Mouse (Mus musculus) liver, embryonic 14.5 days (tissue): Measurements from ENCODE around the gene Cad. TPM values are rescaled to one million over a fixed set of nuclear protein-coding genes. Genes with fewer than 3 reads are reported as not detected.

Source experiments
- ATAC-seq: fragments of 200-750 bp; cut with Nextera tagmentation; 2 replicates; pipeline ENCODE4 v1.8.0; 2017; ENCODE audit warnings: moderate number of reproducible peaks, mild to moderate bottlenecking, moderate library complexity; ENCODE audit not compliant: insufficient read depth
- DNase-seq, 3 experiments: peaks; one replicate each; pipeline ENCODE4 v3.0.0-alpha.2; 2012 to 2013; ENCODE audit warnings: low read depth in 3 of 3, low spot score in 3 of 3
- H3K27ac ChIP-seq: fragments of 300-500 bp; sonication (generic); 2 replicates; pipeline ENCODE4 v1.5.1; 2014; ENCODE audit warnings: moderate library complexity, mild to moderate bottlenecking, control low read depth, inconsistent platforms
- H3K27me3 ChIP-seq: fragments of 300-500 bp; sonication (generic); 2 replicates; pipeline ENCODE4 v1.6.1; 2014; ENCODE audit warnings: mild to moderate bottlenecking, low read length, moderate library complexity; ENCODE audit not compliant: control insufficient read depth, insufficient read depth
- H3K36me3 ChIP-seq: fragments of 300-500 bp; sonication (generic); replicated peaks from 2 replicates; pipeline ENCODE4 v1.6.1; 2014; ENCODE audit warnings: low read depth; ENCODE audit not compliant: control insufficient read depth, insufficient read depth
- H3K4me1 ChIP-seq, 2 experiments: fragments of 200-500 bp in 1 of 2; fragments of 300-500 bp in 1 of 2; sonication (generic) in 1 of 2; replicated peaks; 2 replicates each; pipeline ENCODE4 v1.6.1; 2012 to 2014; ENCODE audit warnings: antibody characterized with exemption in 1 of 2, inconsistent platforms in 1 of 2, low read length in 1 of 2; ENCODE audit not compliant: control insufficient read depth in 2 of 2, insufficient read depth in 2 of 2
- H3K4me2 ChIP-seq: fragments of 300-500 bp; sonication (generic); 2 replicates; pipeline ENCODE4 v1.6.1; 2014; ENCODE audit warnings: low read depth, mild to moderate bottlenecking, control low read depth, moderate library complexity
- H3K4me3 ChIP-seq, 2 experiments: fragments of 200-500 bp in 1 of 2; fragments of 300-500 bp in 1 of 2; sonication (generic) in 1 of 2; 2 replicates each; pipeline ENCODE4 v1.5.1; 2012 to 2014; ENCODE audit warnings: low read depth in 2 of 2, low read length in 2 of 2, mild to moderate bottlenecking in 2 of 2, control low read depth in 1 of 2, inconsistent platforms in 1 of 2, moderate library complexity in 1 of 2; ENCODE audit not compliant: insufficient read depth in 1 of 2
- H3K9ac ChIP-seq: fragments of 300-500 bp; sonication (generic); replicated peaks from 2 replicates; pipeline ENCODE4 v1.6.1; 2014; ENCODE audit warnings: mild to moderate bottlenecking, control low read depth, moderate library complexity
- H3K9me3 ChIP-seq: fragments of 300-500 bp; sonication (generic); 2 replicates; pipeline ENCODE4 v1.6.1; 2016; ENCODE audit warnings: low read length, mixed read lengths; ENCODE audit not compliant: control insufficient read depth
- CTCF ChIP-seq: IDR thresholded peaks from 2 replicates; pipeline ENCODE4 v1.5.1; 2016; ENCODE audit warnings: antibody characterized with exemption, low read depth, control low read depth
- EP300 ChIP-seq: IDR thresholded peaks from 2 replicates; pipeline ENCODE4 v1.6.1; 2016; ENCODE audit warnings: antibody characterized with exemption, low read depth
- WGBS: fragments of 180-500 bp; shearing (Covaris S2); extraction: QIAGEN DNeasy Blood & Tissue Kit; methylation state at CpG from one replicate; pipeline ENCODE4 v1.1.7; 2014; ENCODE audit not compliant: insufficient replicate concordance; 5-methylcytosine and 5-hydroxymethylcytosine counted together
- polyA plus RNA-seq, 2 experiments: library from polyadenylated mRNA; depleted of rRNA in 1 of 2; stranded (reverse) in 1 of 2; unstranded in 1 of 2; fragments of >200 nt; fragmentation: Nextera tagmentation in 1 of 2; extraction: Ambion mirVana in 1 of 2; gene quantifications; 2 replicates each; pipeline versions ENCODE4 v1.2.1 to v1.2.3; 2012 to 2014

Cad gene
- polyA plus RNA-seq, 2 experiments = 14.0 to 20.4 TPM

- no peaks in the 10 kb centered on the region for H3K27me3 ChIP-seq
- H3K27ac ChIP-seq = no peak overlapping the region
- DNase-seq = no peak
- no peaks in the 10 kb centered on the region for H3K9me3 ChIP-seq
- no peak overlapping the region for H3K4me3 ChIP-seq
- no peak overlapping the region for H3K4me2 ChIP-seq
- H3K9ac ChIP-seq = no peak overlapping the region
- no peak for ATAC-seq
- peaks cover 6% of the 10 kb centered on the region for H3K36me3 ChIP-seq
- no peak for TF ChIP-seq CTCF
- no peak for TF ChIP-seq EP300
- WGBS = 67% methylated on average over 13 of the region's 13 CpGs
- H3K4me1 ChIP-seq = peaks cover 0 to 7% of the 10 kb centered on the region in 2 experiments; a peak in 2 of 4 replicates
These were observed 25.6 kb downstream of the Cad start for GRCm38 (mm10) chr5:31080059-31080794.

DNA sequence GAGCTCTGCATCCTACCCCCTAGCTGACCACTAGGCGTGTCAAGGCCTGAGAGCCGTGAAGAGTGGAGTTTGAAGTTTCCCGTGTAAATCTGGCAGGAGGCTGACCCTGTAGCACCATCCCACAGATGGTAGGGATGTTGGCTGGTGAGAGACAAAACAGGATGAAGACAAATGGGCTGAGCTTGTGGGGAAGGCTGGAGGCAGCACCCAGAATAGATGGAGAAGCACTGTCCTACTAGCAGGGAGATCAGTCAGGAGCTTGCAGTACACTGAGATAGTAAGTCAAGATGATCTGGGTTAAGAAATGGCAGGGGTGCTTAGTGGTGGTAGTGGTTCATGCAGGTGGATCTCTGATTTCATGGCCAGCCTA is 26.2 kb downstream of the Cad start:
- ATAC-seq (no peak), DNase-seq (no peak)
- Histone ChIP-seq H3K4me3 (no peak overlapping the region), H3K4me1 (peaks cover 0 to 7% of the 10 kb centered on the region in 2 experiments; a peak in 2 of 4 replicates), H3K9ac (no peak overlapping the region), H3K27me3 (no peaks in the 10 kb centered on the region), H3K27ac (no peak overlapping the region), H3K36me3 (peaks cover 3% of the 10 kb centered on the region; the same call in 1 of the 2 replicates), H3K9me3 (no peaks in the 10 kb centered on the region), H3K4me2 (no peak overlapping the region)
- no peak for TF ChIP-seq CTCF
- TF ChIP-seq EP300 = no peak
- WGBS = 45% methylated on average over 3 of the region's 3 CpGs

- Histone ChIP-seq H3K27ac (no peak overlapping the region), H3K27me3 (peaks cover 3% of the 10 kb centered on the region; the same call in 1 of the 2 replicates), H3K4me3 (no peak overlapping the region), H3K36me3 (peaks cover under 1% of the 10 kb centered on the region; the same call in 1 of the 2 replicates), H3K9me3 (no peaks in the 10 kb centered on the region), H3K4me1 (peaks cover 0 to 7% of the 10 kb centered on the region in 2 experiments; a peak in 2 of 4 replicates), H3K9ac (no peak overlapping the region), H3K4me2 (no peak overlapping the region)
- no peak for DNase-seq
- TF ChIP-seq EP300 (no peak), CTCF (peak; percentile 90)
- 0 out of 2 replicates have a peak, but pooled peaks have one; percentile 38 for ATAC-seq
- 52% methylated on average over 3 of the region's 3 CpGs for WGBS
These were observed 26.8 kb downstream of the Cad start for GRCm38 (mm10) chr5:31081386-31081785.

DNA sequence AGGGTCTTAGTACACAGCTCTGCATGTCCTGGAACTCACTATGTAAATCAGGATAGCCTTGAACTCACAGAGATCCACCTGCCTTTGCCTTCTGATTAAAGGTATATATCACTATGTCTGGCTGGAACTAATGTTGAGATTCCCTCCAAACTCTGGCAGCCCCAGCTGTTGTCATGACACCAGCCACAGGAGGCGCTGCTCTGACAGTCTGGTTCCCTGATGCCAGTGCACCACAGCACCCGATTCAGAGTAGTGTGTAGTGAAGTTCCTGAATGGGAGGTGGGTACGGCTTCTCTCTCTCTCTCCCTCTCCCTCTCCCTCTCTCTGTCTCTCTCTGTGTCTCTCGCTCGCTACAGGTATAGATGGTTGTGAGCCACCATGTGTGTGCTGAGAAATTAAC is 27.8 kb downstream of the Cad start:
- peak; percentile 82 for TF ChIP-seq CTCF
- no peak for TF ChIP-seq EP300
- DNase-seq (no peak), ATAC-seq (no peak)
- peaks cover 3% of the 10 kb centered on the region; the same call in 1 of the 2 replicates for H3K27me3 ChIP-seq
- H3K9ac ChIP-seq = no peak overlapping the region
- 11% methylated on average over 5 of the region's 5 CpGs for WGBS
- no peak overlapping the region for H3K4me3 ChIP-seq
- H3K36me3 ChIP-seq = no peaks in the 10 kb centered on the region; the same call in 1 of the 2 replicates
- no peaks in the 10 kb centered on the region for H3K9me3 ChIP-seq
- no peak overlapping the region for H3K27ac ChIP-seq
- peaks cover 0 to 7% of the 10 kb centered on the region in 2 experiments; a peak in 2 of 4 replicates for H3K4me1 ChIP-seq
- H3K4me2 ChIP-seq = no peak overlapping the region

DNA sequence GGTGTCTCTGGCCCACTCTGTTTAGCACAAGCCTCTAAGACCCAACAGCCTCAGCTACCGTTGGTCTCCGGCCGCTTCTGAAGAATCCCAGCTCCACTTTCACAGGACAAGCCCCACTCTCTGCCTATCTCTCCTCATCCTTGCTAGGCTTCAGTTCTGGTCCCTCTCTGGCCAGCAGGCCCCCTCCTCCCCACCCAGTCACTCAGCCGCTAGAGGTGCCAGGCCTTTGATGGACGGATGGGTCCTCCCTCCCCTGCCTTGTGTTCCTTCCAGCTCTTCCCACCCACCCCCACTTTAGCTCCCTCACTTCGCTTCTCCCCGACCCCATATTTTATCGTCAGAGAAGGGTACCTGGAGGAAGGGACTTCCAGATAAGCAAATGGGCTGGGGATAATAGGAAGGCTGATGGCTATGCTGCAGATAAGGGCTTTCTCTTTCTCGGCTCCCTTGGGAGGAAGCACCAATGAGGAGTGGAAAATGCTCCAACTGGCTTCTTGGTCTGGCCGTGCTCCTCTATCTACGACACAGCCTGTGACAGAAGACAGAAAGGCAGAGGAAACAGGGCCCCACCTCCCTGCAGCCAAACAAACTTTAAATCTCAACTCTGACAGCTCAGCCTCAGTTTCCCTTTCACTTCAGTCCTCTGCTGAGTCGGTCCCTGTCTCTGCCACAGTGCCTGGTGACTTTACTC is 28.5 kb downstream of the Cad start:
- H3K4me3 ChIP-seq = no peak overlapping the region
- WGBS = 15% methylated on average over 12 of the region's 12 CpGs

More for the DNA sequence above, 28.5 kb downstream of the Cad start:
- H3K9ac ChIP-seq = no peak overlapping the region; the same call in 1 of the 2 replicates
- no peak for DNase-seq
- no peaks in the 10 kb centered on the region for H3K9me3 ChIP-seq
- peaks cover 3% of the 10 kb centered on the region; the same call in 1 of the 2 replicates for H3K27me3 ChIP-seq
- peak overlapping the region; percentile 8; the same call in 1 of the 2 replicates for H3K4me2 ChIP-seq
- no peaks in the 10 kb centered on the region; the same call in 1 of the 2 replicates for H3K36me3 ChIP-seq
- H3K27ac ChIP-seq = no peak overlapping the region
- no peak for TF ChIP-seq CTCF
- TF ChIP-seq EP300 = no peak
- ATAC-seq = no peak
- H3K4me1 ChIP-seq = peaks cover 0 to 7% of the 10 kb centered on the region in 2 experiments; a peak in 2 of 4 replicates
